Mouse (Mus musculus): ENCODE data around the gene Bglap3. TPM values are rescaled to one million over a fixed set of nuclear protein-coding genes. Genes with fewer than 3 reads are reported as not detected.
"Not testable (repeated sequence)": the region's sequence is repeated elsewhere in the genome, so short reads cannot be mapped to it uniquely, and the experiment has no call there.

Bglap3 gene
- polyA plus RNA-seq, 1 experiment = 23.9 TPM

GRCm38 (mm10) chr3:88375750-88376626, 3.4 kb upstream of the Bglap3 start:
- H3K4me3 ChIP-seq (replicated peaks; ENCODE audit: extremely low read depth, low read depth, low read length); H3K4me1 ChIP-seq (ENCODE audit: control insufficient read depth, insufficient read depth, low read length); DNase-seq: not testable (repeated sequence)
- WGBS = 14% methylated on average over 19 of the region's 19 CpGs

- not testable (repeated sequence) for H3K4me1 ChIP-seq (ENCODE audit: control insufficient read depth, insufficient read depth, low read length); H3K4me3 ChIP-seq (replicated peaks; ENCODE audit: extremely low read depth, low read depth, low read length); DNase-seq
- 91% methylated on average over 7 of the region's 7 CpGs for WGBS
These were observed 4.0 kb downstream of the Bglap3 start for GRCm38 (mm10) chr3:88368511-88368910.

- DNase-seq; H3K4me1 ChIP-seq (ENCODE audit: control insufficient read depth, insufficient read depth, low read length): not testable (repeated sequence)
- 57% methylated on average over 4 of the region's 7 CpGs for WGBS
These were observed 5.0 kb downstream of the Bglap3 start for GRCm38 (mm10) chr3:88367517-88367916.

GRCm38 (mm10) chr3:88366830-88367428, 5.6 kb downstream of the Bglap3 start:
- 9% methylated on average over 22 of the region's 22 CpGs for WGBS
- H3K4me1 ChIP-seq (ENCODE audit: control insufficient read depth, insufficient read depth, low read length); H3K4me3 ChIP-seq (replicated peaks; ENCODE audit: extremely low read depth, low read depth, low read length): not testable (repeated sequence)
- DNase-seq = peak; percentile 31

More at GRCm38 (mm10) chr3:88367517-88367916, 5.0 kb downstream of the Bglap3 start:
- not testable (repeated sequence) for H3K4me3 ChIP-seq (replicated peaks; ENCODE audit: extremely low read depth, low read depth, low read length)

- no peak for DNase-seq
- 52% methylated on average over 34 of the region's 34 CpGs for WGBS
- Histone ChIP-seq H3K4me1 (ENCODE audit: control insufficient read depth, insufficient read depth, low read length) (peaks cover 4% of the 10 kb centered on the region; the same call in 1 of the 2 replicates), H3K4me3 (replicated peaks; ENCODE audit: extremely low read depth, low read depth, low read length) (no peak overlapping the region)
- TF ChIP-seq CTCF (IDR thresholded peaks at IDR 0.05; ENCODE audit: insufficient read depth, low read length) = no peak
- no peak for TF ChIP-seq POLR2A (IDR thresholded peaks at IDR 0.05; ENCODE audit: borderline replicate concordance, extremely low read depth, low read depth, low read length)
These were observed 6.7 kb downstream of the Bglap3 start for GRCm38 (mm10) chr3:88365705-88366361.

- Histone ChIP-seq H3K4me3 (replicated peaks; ENCODE audit: extremely low read depth, low read depth, low read length) (peak within 1 kb of the TSS; percentile 34), H3K4me1 (ENCODE audit: control insufficient read depth, insufficient read depth, low read length) (peaks cover 4% of the 10 kb centered on the region; the same call in 1 of the 2 replicates)
- peak; percentile 79 for DNase-seq
- WGBS = 13% methylated on average over 16 of the region's 16 CpGs
- TF ChIP-seq CTCF (IDR thresholded peaks at IDR 0.05; ENCODE audit: insufficient read depth, low read length) (no peak), POLR2A (IDR thresholded peaks at IDR 0.05; ENCODE audit: borderline replicate concordance, extremely low read depth, low read depth, low read length) (no peak)
These were observed 8.2 kb downstream of the Bglap3 start, which contains the start of gene Paqr6 for GRCm38 (mm10) chr3:88364337-88364736. TSS of gene Paqr6 (plus strand) at chr3:88364584.

GRCm38 (mm10) chr3:88363700-88364099, 8.8 kb downstream of the Bglap3 start:
- no peak for DNase-seq
- Histone ChIP-seq H3K4me1 (ENCODE audit: control insufficient read depth, insufficient read depth, low read length) (peaks cover 4% of the 10 kb centered on the region; the same call in 1 of the 2 replicates), H3K4me3 (replicated peaks; ENCODE audit: extremely low read depth, low read depth, low read length) (no peak overlapping the region)
- 49% methylated on average over 4 of the region's 4 CpGs for WGBS
- TF ChIP-seq CTCF (IDR thresholded peaks at IDR 0.05; ENCODE audit: insufficient read depth, low read length) = no peak
- TF ChIP-seq POLR2A (IDR thresholded peaks at IDR 0.05; ENCODE audit: borderline replicate concordance, extremely low read depth, low read depth, low read length) = no peak

- no peak for DNase-seq
- TF ChIP-seq CTCF (IDR thresholded peaks at IDR 0.05; ENCODE audit: insufficient read depth, low read length) (no peak), POLR2A (IDR thresholded peaks at IDR 0.05; ENCODE audit: borderline replicate concordance, extremely low read depth, low read depth, low read length) (no peak)
- 84% methylated on average over 2 of the region's 2 CpGs for WGBS
- peaks cover 4% of the 10 kb centered on the region; the same call in 1 of the 2 replicates for H3K4me1 ChIP-seq (ENCODE audit: control insufficient read depth, insufficient read depth, low read length)
- H3K4me3 ChIP-seq (replicated peaks; ENCODE audit: extremely low read depth, low read depth, low read length) = no peak overlapping the region
These were observed 10.8 kb downstream of the Bglap3 start for GRCm38 (mm10) chr3:88361612-88362313.

- DNase-seq = no peak
- TF ChIP-seq CTCF (IDR thresholded peaks at IDR 0.05; ENCODE audit: insufficient read depth, low read length) = no peak
- TF ChIP-seq POLR2A (IDR thresholded peaks at IDR 0.05; ENCODE audit: borderline replicate concordance, extremely low read depth, low read depth, low read length) = no peak
- H3K4me1 ChIP-seq (ENCODE audit: control insufficient read depth, insufficient read depth, low read length) = peaks cover 4% of the 10 kb centered on the region; the same call in 1 of the 2 replicates
- WGBS = 56% methylated on average over 6 of the region's 6 CpGs
- no peak overlapping the region for H3K4me3 ChIP-seq (replicated peaks; ENCODE audit: extremely low read depth, low read depth, low read length)
These were observed 11.4 kb downstream of the Bglap3 start for GRCm38 (mm10) chr3:88361096-88361495.
